Mouse (Mus musculus): ENCODE data around the gene 4930516K23Rik. TPM values are rescaled to one million over a fixed set of nuclear protein-coding genes. Genes with fewer than 3 reads are reported as not detected.

4930516K23Rik gene
- total and polyA plus RNA-seq, 3 experiments = 0.05 TPM; not detected in 2

DNA sequence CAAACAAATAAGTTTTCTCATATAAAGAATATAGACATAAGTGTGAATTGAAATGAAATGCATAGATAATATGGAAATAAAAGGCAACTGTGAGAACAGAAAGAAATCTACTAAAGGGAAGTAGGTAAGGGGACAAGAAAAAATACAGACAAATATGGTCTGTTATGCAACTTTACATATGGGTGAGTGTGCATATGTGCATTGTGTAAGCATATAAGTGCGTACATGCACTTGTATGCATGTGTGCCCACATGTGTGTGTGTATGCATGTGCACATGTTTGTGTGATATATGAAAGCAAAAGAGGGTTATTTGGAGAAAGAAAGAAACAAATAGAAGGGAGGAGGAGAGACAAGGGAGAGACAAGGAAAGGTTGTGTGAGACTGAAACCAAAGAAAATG, 42.3 kb downstream of the 4930516K23Rik start:
- Histone ChIP-seq H3K27me3 (ENCODE audit: insufficient read depth, low read length) (no peaks in the 10 kb centered on the region), H3K36me3 (replicated peaks) (no peaks in the 10 kb centered on the region), H3K4me3 (ENCODE audit: low read depth, low read length) (no peak overlapping the region), H3K9me3 (replicated peaks) (no peaks in the 10 kb centered on the region), H3K4me1 (ENCODE audit: insufficient read depth, low read depth, low read length) (no peaks in the 10 kb centered on the region)
- DNase-seq (ENCODE audit: low spot score) (no peak), ATAC-seq (ENCODE audit: extremely low read depth, insufficient number of reproducible peaks, low FRiP score, poor library complexity, severe bottlenecking) (no peak)
- TF ChIP-seq TAL1 (conservative IDR thresholded peaks at IDR 0.05; ENCODE audit: low read depth, low read length) = no peak
- no peak for TF ChIP-seq CTCF (IDR thresholded peaks at IDR 0.05; ENCODE audit: low read depth, low read length)
- no peak for TF ChIP-seq POLR2AphosphoS5 (IDR thresholded peaks at IDR 0.05; ENCODE audit: insufficient replicate concordance, low read depth, low read length)
- TF ChIP-seq GATA1 (IDR thresholded peaks at IDR 0.05; ENCODE audit: borderline replicate concordance, low read length) = no peak
- TF ChIP-seq GATA2 (IDR thresholded peaks at IDR 0.05; ENCODE audit: borderline replicate concordance, low read depth, low read length) = no peak

GRCm38 (mm10) chr7:104017203-104017602, 44.0 kb downstream of the 4930516K23Rik start, which contains the start of gene Olfr639:
Olfr639 (minus strand) TSS chr7:104017303.
- no peaks in the 10 kb centered on the region for H3K27me3 ChIP-seq (ENCODE audit: insufficient read depth, low read length)
- no peaks in the 10 kb centered on the region for H3K4me1 ChIP-seq (ENCODE audit: insufficient read depth, low read depth, low read length)
- ATAC-seq (ENCODE audit: extremely low read depth, insufficient number of reproducible peaks, low FRiP score, poor library complexity, severe bottlenecking) (no peak), DNase-seq (ENCODE audit: low spot score) (no peak)
- no peaks in the 10 kb centered on the region for H3K9me3 ChIP-seq (replicated peaks)
- H3K36me3 ChIP-seq (replicated peaks) = no peaks in the 10 kb centered on the region
- no peak for TF ChIP-seq POLR2AphosphoS5 (IDR thresholded peaks at IDR 0.05; ENCODE audit: insufficient replicate concordance, low read depth, low read length)
- no peak for TF ChIP-seq CTCF (IDR thresholded peaks at IDR 0.05; ENCODE audit: low read depth, low read length)
- no peak for TF ChIP-seq GATA2 (IDR thresholded peaks at IDR 0.05; ENCODE audit: borderline replicate concordance, low read depth, low read length)
- no peak for TF ChIP-seq GATA1 (IDR thresholded peaks at IDR 0.05; ENCODE audit: borderline replicate concordance, low read length)
- no peak for TF ChIP-seq TAL1 (conservative IDR thresholded peaks at IDR 0.05; ENCODE audit: low read depth, low read length)
- no peak within 1 kb of the TSS for H3K4me3 ChIP-seq (ENCODE audit: low read depth, low read length)

Other genes starting within 250 kb of the 4930516K23Rik start
Only the 20 nearest of the 30 such genes appear.
- not detected in 2 replicates for gene Olfr631, start 132.6 kb downstream of the 4930516K23Rik start, total RNA-seq (2014; fragmentation: Nextera tagmentation)
- gene Olfr631, start 132.6 kb downstream of the 4930516K23Rik start, total RNA-seq (2017) = 0.33 TPM in 1 of 2 replicates, not detected in the other
- not detected in 2 replicates for gene Olfr631, start 132.6 kb downstream of the 4930516K23Rik start, polyA plus RNA-seq (2012)
- gene Olfr632, start 127.1 kb downstream of the 4930516K23Rik start, total RNA-seq (2014; fragmentation: Nextera tagmentation) = not detected in 2 replicates
- 0.16 TPM in 1 of 2 replicates, not detected in the other for gene Olfr632, start 127.1 kb downstream of the 4930516K23Rik start, total RNA-seq (2017)
- gene Olfr632, start 127.1 kb downstream of the 4930516K23Rik start, polyA plus RNA-seq (2012) = not detected in 2 replicates
- not detected in 2 replicates for gene Olfr633, start 117.0 kb downstream of the 4930516K23Rik start, total RNA-seq (2014; fragmentation: Nextera tagmentation)
- gene Olfr633, start 117.0 kb downstream of the 4930516K23Rik start, total RNA-seq (2017) = 0.11 and 0.35 TPM in 2 replicates
- gene Olfr633, start 117.0 kb downstream of the 4930516K23Rik start, polyA plus RNA-seq (2012) = not detected in 2 replicates
- not detected in 2 replicates for gene Olfr635, start 90.3 kb downstream of the 4930516K23Rik start, total RNA-seq (2014; fragmentation: Nextera tagmentation)
- gene Olfr635, start 90.3 kb downstream of the 4930516K23Rik start, total RNA-seq (2017) = 0.12 and 0.33 TPM in 2 replicates
- not detected in 2 replicates for gene Olfr635, start 90.3 kb downstream of the 4930516K23Rik start, polyA plus RNA-seq (2012)
- gene Olfr638, start 62.7 kb downstream of the 4930516K23Rik start, total RNA-seq (2014; fragmentation: Nextera tagmentation) = not detected in 2 replicates
- gene Olfr638, start 62.7 kb downstream of the 4930516K23Rik start, total RNA-seq (2017) = not detected in 2 replicates
- not detected in 2 replicates for gene Olfr638, start 62.7 kb downstream of the 4930516K23Rik start, polyA plus RNA-seq (2012)
- not detected in 2 replicates for gene Olfr639, start 44.1 kb downstream of the 4930516K23Rik start, total RNA-seq (2014; fragmentation: Nextera tagmentation)
- 0.17 and 0.22 TPM in 2 replicates for gene Olfr639, start 44.1 kb downstream of the 4930516K23Rik start, total RNA-seq (2017)
- gene Olfr639, start 44.1 kb downstream of the 4930516K23Rik start, polyA plus RNA-seq (2012) = not detected in 2 replicates
- not detected in 2 replicates for gene Olfr640, start 35.9 kb downstream of the 4930516K23Rik start, total RNA-seq (2014; fragmentation: Nextera tagmentation)
- gene Olfr640, start 35.9 kb downstream of the 4930516K23Rik start, total RNA-seq (2017) = 0.11 and 0.17 TPM in 2 replicates
- not detected in 2 replicates for gene Olfr640, start 35.9 kb downstream of the 4930516K23Rik start, polyA plus RNA-seq (2012)
- not detected in 2 replicates for gene Olfr641, start 26.0 kb downstream of the 4930516K23Rik start, total RNA-seq (2014; fragmentation: Nextera tagmentation)
- gene Olfr641, start 26.0 kb downstream of the 4930516K23Rik start, total RNA-seq (2017) = 0.12 TPM in 1 of 2 replicates, not detected in the other
- not detected in 2 replicates for gene Olfr641, start 26.0 kb downstream of the 4930516K23Rik start, polyA plus RNA-seq (2012)
- not detected in 2 replicates for gene Olfr642, start 8.8 kb downstream of the 4930516K23Rik start, total RNA-seq (2014; fragmentation: Nextera tagmentation)
- 0.11 and 0.12 TPM in 2 replicates for gene Olfr642, start 8.8 kb downstream of the 4930516K23Rik start, total RNA-seq (2017)
- not detected in 2 replicates for gene Olfr642, start 8.8 kb downstream of the 4930516K23Rik start, polyA plus RNA-seq (2012)
- gene Olfr644, start 10.4 kb upstream of the 4930516K23Rik start, total RNA-seq (2014; fragmentation: Nextera tagmentation) = not detected in 2 replicates
- gene Olfr644, start 10.4 kb upstream of the 4930516K23Rik start, total RNA-seq (2017) = 0.17 and 0.76 TPM in 2 replicates
- gene Olfr644, start 10.4 kb upstream of the 4930516K23Rik start, polyA plus RNA-seq (2012) = not detected in 2 replicates
- not detected in 2 replicates for gene Olfr645, start 24.0 kb upstream of the 4930516K23Rik start, total RNA-seq (2014; fragmentation: Nextera tagmentation)
- gene Olfr645, start 24.0 kb upstream of the 4930516K23Rik start, total RNA-seq (2017) = 0.05 and 0.12 TPM in 2 replicates
- gene Olfr645, start 24.0 kb upstream of the 4930516K23Rik start, polyA plus RNA-seq (2012) = not detected in 2 replicates
- gene Olfr646, start 43.4 kb upstream of the 4930516K23Rik start, total RNA-seq (2014; fragmentation: Nextera tagmentation) = not detected in 2 replicates
- gene Olfr646, start 43.4 kb upstream of the 4930516K23Rik start, total RNA-seq (2017) = 0.06 and 0.33 TPM in 2 replicates
- not detected in 2 replicates for gene Olfr646, start 43.4 kb upstream of the 4930516K23Rik start, polyA plus RNA-seq (2012)
- not detected in 2 replicates for gene Ubqln5, start 68.4 kb upstream of the 4930516K23Rik start, total RNA-seq (2014; fragmentation: Nextera tagmentation)
- not detected in 2 replicates for gene Ubqln5, start 68.4 kb upstream of the 4930516K23Rik start, total RNA-seq (2017)
- not detected in 2 replicates for gene Ubqln5, start 68.4 kb upstream of the 4930516K23Rik start, polyA plus RNA-seq (2012)
- not detected in 2 replicates for gene Olfr643, start 76.0 kb upstream of the 4930516K23Rik start, total RNA-seq (2014; fragmentation: Nextera tagmentation)
- not detected in 2 replicates for gene Olfr643, start 76.0 kb upstream of the 4930516K23Rik start, total RNA-seq (2017)
- gene Olfr643, start 76.0 kb upstream of the 4930516K23Rik start, polyA plus RNA-seq (2012) = not detected in 2 replicates
- not detected in 2 replicates for gene Ubqln3, start 81.8 kb upstream of the 4930516K23Rik start, total RNA-seq (2014; fragmentation: Nextera tagmentation)
- gene Ubqln3, start 81.8 kb upstream of the 4930516K23Rik start, total RNA-seq (2017) = 0.22 TPM in 1 of 2 replicates, not detected in the other
- not detected in 2 replicates for gene Ubqln3, start 81.8 kb upstream of the 4930516K23Rik start, polyA plus RNA-seq (2012)
- gene Ubqlnl, start 89.1 kb upstream of the 4930516K23Rik start, total RNA-seq (2014; fragmentation: Nextera tagmentation) = not detected in 2 replicates
- gene Ubqlnl, start 89.1 kb upstream of the 4930516K23Rik start, total RNA-seq (2017) = 0.06 TPM in 1 of 2 replicates, not detected in the other
- not detected in 2 replicates for gene Ubqlnl, start 89.1 kb upstream of the 4930516K23Rik start, polyA plus RNA-seq (2012)
- gene Olfm5, start 103.4 kb upstream of the 4930516K23Rik start, total RNA-seq (2014; fragmentation: Nextera tagmentation) = not detected in 2 replicates
- gene Olfm5, start 103.4 kb upstream of the 4930516K23Rik start, total RNA-seq (2017) = 0.16 TPM in 1 of 2 replicates, not detected in the other
- not detected in 2 replicates for gene Olfm5, start 103.4 kb upstream of the 4930516K23Rik start, polyA plus RNA-seq (2012)
- not detected in 2 replicates for gene Olfr648, start 121.9 kb upstream of the 4930516K23Rik start, total RNA-seq (2014; fragmentation: Nextera tagmentation)
- gene Olfr648, start 121.9 kb upstream of the 4930516K23Rik start, total RNA-seq (2017) = 0.22 and 0.23 TPM in 2 replicates
- not detected in 2 replicates for gene Olfr648, start 121.9 kb upstream of the 4930516K23Rik start, polyA plus RNA-seq (2012)
- not detected in 2 replicates for gene Olfr649, start 134.5 kb upstream of the 4930516K23Rik start, total RNA-seq (2014; fragmentation: Nextera tagmentation)
- gene Olfr649, start 134.5 kb upstream of the 4930516K23Rik start, total RNA-seq (2017) = 0.22 TPM in 1 of 2 replicates, not detected in the other
- not detected in 2 replicates for gene Olfr649, start 134.5 kb upstream of the 4930516K23Rik start, polyA plus RNA-seq (2012)
- 0.23 TPM in 1 of 2 replicates, not detected in the other for gene Trim6, start 157.3 kb upstream of the 4930516K23Rik start, total RNA-seq (2014; fragmentation: Nextera tagmentation)
- gene Trim6, start 157.3 kb upstream of the 4930516K23Rik start, total RNA-seq (2017) = 0.05 TPM in 1 of 2 replicates, not detected in the other
- not detected in 2 replicates for gene Trim6, start 157.3 kb upstream of the 4930516K23Rik start, polyA plus RNA-seq (2012)